Mouse (Mus musculus) layer of hippocampus, adult 8-10 months (tissue): ENCODE measurements around the gene Hdac5. TPM values are rescaled to one million over a fixed set of nuclear protein-coding genes. Genes with fewer than 3 reads are reported as not detected.

Experiments
- DNase-seq, 2 experiments: peaks; one replicate each; pipeline ENCODE4 v3.0.0; 2022; ENCODE audit warnings: low spot score in 2 of 2
- total RNA-seq, 4 experiments: library from RNA; stranded (reverse); gene quantifications; 2 replicates each; pipeline ENCODE4 v1.2.4; 2022

Gene Hdac5
- total RNA-seq, 4 experiments from 2014 or later: 219 to 252 (median 232) TPM

DNA sequence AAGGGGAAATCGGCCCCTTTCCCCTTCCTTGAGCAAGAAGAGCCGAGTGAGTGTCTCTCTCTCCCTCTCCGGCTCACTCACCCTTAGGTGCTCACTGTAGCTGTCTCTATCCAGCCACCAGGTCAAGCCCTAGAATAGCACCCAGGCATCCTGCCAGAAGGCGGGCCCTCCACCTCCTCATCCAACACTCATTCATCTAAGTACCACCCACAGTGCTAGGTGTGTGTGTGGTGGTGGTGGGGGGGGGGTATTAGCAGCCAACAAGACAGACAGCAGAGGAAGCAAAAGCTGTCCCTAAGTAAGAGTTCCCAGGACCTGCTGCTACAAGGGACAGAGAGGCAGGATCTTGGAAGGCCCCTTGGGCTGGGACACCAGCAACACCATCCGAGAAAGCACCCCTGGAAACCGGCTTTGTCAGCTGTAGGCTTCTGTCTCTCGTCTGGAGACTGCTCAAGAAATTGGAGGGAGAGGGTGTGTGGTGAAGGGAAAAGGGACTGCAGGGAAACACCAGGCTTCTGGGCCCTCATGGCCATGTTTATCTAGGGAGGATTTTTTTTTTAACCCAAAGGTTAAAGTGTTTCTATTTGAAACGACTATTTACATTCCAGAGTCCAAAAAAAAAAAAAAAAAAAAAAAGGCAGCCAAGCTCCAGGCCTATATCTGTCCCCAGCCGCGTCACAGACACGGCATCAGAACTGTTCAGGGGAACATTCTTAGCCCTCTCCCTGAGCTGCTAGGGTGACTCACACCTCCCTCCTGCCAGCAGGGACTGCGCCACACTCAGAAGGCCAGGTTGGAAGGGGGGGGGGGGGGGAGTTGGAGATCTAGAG, 13.7 kb downstream of the Hdac5 start:
- DNase-seq: no peak

DNA sequence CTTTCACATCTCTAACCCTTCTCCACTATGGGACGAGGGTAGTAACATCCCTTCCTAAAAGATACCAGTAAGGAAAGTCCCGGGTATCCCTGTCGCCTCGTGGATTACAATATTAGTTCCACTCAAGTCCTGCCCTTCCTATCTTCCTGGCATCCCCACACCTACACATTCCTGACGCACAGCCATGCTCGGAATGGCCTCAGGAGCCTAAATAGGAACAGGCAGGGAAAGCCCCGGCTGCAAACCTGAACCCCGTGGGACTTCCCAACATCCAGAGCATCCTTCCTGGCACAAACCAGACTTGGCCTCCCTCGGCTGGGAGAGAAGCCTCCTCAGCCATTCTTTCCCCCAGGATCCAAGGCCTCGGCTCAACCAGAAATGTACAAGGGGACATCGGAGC, 14.5 kb downstream of the Hdac5 start:
- no peak for DNase-seq

DNA sequence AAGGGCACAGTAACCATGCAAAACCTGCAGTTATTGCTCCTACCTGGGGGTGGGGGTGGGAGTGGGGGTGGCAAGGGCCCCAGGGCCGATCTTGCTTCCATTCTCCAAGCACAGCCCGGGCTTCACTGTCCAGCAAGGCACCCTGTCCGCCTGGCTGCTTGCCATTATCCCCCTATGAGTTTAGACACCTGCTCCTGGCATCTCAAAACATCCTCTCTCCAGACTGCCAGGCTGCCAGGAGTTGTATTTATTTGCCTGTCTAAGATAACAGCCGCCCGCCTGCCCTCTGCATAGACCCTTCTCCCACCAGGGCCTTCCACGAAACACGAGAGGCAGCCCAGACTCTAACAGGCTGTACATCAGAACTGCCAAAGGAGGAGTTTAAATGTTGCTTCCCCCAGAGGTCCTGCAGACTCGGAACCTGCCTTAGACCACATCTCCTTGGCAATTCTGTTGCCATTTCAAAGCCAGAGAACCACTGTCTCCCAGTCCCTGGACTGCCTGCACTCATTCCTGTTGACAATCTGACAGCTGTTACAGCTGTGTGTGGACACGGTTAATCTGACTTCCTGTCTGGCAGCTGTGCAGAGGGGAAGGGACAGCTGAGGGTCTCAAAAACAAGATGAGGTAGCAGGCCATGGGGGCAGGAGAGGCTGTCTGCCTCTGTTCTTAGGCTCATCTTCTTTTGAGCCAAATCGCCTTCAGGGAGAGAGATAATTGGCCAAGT, 15.4 kb downstream of the Hdac5 start:
- DNase-seq: no peak

DNA sequence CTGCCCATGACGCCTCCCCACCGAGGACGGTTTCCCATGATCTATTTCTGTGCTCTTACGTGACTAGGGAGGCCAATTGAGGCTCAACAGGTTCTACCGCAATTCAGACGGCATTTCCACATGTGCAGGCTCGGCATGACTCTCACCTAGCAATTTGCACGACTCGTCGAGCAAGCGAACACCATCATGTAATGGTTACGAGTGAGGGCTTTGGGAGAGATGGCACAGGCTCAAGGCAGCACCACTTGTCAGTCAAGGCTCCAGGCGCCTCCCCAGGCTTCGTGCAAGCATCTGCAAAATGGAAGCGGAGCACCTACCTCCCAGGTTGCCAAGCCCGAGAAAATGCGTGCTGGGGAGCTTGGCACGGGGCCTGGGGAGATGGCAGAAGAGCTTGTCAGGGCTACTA, 18.0 kb downstream of the Hdac5 start:
- DNase-seq: no peak

DNA sequence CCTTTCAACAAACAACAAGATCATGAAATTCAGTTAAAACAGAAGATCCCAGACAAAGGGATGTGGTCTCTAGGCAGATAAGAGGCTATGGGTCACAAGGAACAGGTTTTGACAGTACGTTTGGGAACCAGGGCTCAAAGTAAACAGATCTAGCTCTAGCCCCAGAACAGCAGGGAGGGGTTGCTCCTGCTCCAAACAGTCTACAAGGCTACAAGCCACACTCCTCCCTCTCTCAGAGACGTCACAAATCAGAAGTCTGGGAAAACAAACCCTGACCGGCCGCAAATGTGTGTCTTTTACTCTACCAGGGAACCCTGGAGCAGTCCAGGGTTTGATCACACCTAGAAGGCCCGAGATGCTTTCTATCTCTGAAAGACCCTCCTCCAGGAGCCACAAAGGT, 19.0 kb downstream of the Hdac5 start:
- no peak for DNase-seq

DNA sequence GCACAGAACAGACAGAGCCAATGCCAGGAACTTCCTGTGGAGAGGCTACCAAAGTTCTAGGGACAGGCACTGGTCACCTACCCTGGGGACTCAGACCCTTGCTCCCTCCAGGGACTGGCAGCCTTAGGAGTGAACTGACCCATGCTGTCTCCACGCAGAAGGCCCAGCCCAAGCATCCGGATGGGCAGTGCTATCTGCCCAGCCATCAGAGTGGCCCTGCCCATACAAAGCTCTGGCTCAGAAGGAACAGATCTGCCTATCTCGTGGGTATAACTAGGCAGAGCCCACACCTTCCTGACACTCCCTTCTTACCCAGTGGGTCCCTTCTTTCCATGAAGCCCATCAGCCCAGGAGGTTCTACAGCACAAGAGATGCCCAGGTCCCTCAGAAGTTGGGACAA, 19.8 kb downstream of the Hdac5 start:
- no peak for DNase-seq

DNA sequence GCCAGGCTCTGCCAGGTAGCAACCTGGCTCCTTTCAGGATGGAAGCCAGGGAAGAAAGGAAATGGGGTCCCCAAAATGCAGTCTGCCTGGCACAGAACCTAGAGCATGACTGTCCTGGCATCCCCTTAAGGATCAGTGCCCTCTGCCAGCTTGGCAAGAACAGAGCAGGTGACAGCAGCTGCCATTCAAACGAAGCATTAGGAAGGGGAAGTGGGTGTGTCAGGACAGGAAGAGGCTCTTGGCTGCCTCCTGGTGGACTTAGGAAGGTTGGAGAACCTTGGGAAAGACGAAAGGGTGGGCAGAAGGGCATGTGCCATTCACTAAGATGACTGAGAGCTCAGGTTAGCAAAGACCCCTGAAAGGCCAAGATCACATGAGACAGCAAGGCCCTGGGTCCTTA, 20.2 kb downstream of the Hdac5 start:
- no peak for DNase-seq

DNA sequence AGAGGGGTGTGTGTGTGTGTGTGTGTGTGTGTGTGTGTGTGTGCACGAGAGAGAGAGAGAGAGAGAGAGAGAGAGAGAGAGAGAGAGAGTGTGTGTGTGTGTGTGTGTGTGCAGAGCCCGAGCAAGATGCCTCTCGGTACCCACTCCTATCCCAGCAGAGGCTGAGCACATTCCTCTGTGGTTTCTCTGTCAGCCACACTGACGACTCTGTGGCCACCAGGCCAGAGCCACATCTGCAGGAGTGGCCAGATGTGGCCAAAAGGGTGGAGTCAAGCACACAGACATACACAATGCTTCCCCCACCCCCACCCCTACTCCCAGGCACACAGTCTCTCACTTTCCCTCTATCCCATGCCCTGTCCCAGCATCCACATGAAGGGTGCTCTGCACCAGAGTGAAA, 21.1 kb downstream of the Hdac5 start:
- DNase-seq: no peak

DNA sequence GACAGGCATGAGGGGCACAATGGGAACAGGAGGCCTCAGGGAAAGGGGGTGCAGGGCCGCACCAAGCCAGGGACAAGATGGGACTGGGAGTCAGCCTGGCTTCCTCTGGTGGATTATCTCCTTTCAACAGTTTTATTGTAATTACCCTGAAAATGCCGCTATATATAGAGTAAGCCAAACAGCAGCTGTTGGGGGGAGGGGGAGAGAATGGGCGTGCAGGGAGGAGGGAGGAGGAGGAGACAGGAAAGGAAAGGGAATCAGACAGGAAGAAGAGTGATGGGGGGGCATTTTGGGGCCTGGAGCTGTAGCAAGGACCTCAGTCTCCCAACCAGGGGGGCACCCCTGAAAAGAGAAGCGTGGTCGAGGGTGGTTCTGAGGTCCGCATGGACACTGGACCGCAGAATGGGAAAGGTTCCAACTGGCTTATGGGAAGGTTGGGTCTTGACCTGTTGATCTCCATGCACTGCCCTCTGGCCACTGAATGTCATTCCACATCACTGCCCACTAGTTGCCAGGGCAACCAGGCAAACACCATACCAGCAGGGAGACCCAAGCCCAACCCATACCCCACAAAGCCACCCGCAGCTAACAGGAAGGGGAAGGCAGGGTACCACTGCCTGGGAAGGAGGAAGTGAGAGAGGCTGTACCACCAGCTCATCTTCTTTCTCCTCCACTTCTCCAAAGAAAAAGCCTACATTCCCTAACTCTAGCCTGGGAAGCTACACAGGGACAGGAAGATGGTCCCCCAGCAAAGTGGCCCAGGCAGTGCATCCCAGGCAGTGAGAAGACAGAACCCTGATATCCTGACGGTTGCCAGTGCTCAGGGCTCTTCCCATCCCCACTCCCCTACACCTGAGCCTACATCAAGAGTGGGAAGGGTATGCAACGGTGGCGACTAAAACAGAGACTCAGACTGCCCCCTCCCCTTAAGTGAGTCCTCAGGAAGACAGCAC, 21.9 kb downstream of the Hdac5 start:
- peak; percentile 50 to 57 for DNase-seq

DNA sequence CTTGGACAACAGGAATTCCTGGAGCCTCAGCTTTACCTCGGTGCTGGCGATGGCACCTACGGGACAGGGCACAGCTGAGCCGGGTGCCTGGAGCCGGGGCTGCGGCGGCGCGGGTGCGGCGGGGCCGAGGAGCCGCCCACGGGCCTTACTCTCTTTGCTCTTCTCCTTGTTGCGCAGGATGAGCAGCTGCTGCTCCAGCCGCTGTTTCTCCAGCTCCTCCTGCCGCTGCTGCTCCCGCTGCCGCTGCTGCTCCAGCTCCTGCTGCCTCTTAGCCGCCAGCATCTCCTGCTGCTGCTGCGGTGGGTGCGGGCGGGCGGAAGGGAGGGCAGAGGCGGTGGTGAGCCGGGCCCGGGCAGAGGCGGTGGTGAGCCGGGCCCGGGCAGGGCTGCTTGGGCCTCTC, 23.5 kb downstream of the Hdac5 start:
- DNase-seq: no peak

DNA sequence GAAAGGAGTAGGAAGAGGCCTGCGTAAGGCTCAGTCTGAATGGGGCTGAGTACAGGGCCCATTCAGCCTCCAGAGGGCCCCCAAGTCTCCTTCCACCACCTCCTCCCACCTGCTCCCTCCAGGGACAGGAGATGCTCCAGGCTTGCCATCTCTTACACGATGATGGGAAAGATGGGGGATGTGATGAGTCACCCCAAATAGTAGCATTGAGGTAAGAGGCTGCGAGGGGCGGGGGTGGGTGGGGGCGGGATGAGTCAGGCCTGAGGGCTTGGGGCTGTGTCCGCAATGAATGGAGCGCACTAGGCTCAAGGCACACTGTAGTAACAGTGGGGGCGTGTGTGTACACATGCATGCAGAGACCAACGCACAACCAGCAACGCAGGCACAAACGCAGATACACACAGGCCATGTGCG, 28.6 kb downstream of the Hdac5 start:
- no peak for DNase-seq

DNA sequence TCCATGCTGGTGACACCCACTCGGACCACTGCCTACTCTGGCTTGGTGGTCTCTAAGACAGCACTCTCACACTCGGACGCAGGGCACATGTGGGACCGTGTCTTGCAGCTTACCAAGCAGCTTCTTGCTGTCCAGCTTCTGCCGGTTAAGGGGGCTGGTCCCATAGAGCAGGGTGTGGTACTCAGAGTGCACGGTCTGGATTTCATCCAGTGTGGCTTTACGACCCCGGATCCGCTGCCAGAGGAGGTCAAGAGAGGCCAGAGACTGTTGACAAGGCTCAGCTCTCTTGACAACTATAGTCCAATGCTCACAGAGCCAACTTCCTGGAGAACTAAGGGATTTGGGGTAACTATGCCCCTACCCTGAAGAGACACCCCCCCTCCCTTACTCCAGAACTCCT, 30.1 kb downstream of the Hdac5 start:
- DNase-seq: no peak

DNA sequence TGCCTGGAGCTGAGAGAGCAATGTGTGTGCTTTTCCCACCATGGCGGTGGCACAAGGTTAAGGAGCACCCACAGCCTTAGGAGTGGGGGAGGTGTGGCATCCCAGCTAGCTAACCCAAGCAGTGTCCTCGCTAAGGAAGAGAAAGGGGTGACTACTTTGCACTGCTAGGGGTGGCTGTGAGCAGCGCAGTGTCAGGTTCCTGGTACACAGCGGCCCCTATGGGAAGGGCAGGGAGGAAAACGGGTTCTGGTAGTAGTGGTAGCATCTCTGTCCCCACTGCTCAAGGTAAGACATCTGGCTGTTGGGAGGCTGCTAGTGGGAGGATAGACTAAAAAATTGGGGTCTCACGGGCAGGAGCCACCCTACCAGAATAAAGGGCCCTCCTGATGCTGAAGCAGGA, 31.7 kb downstream of the Hdac5 start:
- peak in 1 of 2 experiments; percentile 3 for DNase-seq

DNA sequence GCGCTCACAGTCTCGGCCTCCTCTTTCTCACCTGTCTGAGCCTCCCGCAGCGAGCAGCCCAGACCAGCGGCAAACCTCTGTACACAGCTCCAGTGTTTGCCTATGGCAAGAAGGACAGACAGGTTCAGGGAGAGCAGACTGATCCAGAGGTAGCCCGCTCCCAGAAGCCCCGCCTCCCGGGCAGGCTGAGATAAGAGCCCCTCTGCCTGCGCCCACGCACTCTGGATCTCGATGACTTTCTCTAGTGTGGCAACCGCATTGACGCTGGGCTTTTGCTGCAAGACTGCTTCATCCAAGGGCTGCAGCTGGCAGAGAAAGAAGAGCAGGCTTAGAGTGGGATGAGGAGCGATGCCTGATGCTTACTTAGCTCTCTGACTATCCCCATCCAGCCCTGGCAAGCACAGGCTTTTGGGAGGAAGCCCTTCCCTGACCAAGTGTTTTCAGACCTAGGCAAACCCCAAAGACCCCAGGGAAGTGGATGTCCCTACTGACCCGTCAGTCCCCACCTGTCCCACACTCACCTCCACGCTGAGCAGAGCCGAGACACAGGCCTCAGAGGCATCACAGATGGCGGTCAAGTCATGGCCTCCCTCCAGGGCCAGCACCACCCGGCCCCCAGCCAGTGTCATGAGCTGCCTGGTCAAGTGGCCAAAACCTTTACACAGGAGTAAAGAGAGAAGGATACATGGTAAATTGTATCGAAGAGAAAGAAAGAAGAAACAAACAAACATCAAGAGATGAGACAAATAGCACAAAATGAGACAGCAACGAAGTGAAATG, 33.8 kb downstream of the Hdac5 start:
- DNase-seq: peak in 1 of 2 experiments; percentile 59

DNA sequence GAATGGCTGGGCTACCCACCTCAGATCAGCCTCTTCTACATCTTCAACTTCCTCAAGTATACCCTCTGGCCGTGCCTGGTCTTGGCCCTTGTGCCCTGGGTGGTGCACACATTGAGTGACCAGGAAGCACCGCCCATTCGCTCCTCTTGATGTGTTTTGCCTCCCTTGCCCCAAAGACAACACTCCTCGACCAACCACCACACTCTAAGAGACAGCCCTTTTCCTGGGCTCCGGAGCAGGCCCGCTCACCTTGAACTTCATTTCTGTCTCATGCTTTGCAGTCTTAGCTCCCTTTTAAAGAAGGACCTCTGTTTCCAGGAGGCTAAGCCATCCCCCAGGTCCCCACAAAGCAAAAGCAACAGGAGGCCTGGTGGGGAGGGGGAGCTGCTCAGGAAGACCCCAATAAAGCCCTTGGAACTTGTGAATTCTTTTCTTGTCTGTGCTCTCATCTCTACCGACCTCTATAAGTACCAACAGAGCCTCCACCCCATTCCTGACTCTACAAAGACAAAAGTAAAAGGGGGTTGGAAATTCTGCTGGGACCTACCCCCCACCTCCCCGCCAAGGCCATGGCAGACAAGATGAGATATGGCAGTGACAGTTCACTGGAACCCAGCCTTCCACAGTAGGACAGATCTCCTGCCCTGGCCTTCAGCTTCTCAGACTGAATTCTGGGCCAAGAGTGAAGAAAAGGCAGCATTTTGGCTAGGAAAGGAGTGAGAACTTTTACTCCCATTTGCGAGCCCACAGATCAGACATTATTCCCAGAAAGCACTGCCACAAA, 36.1 kb downstream of the Hdac5 start:
- no peak for DNase-seq

DNA sequence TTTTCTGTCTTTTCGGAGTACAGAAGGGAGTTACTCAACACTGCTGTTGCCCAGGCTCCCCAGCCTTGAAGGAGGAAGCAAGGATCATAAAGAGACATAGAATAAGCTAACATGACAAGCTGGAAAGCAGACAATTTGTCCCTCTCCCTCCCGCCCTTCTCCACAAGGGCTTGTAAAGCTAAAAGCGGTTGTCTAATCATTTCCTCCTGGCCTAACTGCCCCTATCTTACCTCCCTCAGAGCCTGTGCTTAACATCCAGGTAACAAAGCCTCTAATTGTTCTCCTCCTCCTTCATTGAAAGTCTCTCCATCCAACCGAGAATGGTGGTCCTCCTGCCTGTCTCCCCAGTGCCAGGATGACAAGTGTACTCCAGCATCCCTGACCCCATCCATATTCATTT, 39.1 kb downstream of the Hdac5 start:
- DNase-seq: no peak

DNA sequence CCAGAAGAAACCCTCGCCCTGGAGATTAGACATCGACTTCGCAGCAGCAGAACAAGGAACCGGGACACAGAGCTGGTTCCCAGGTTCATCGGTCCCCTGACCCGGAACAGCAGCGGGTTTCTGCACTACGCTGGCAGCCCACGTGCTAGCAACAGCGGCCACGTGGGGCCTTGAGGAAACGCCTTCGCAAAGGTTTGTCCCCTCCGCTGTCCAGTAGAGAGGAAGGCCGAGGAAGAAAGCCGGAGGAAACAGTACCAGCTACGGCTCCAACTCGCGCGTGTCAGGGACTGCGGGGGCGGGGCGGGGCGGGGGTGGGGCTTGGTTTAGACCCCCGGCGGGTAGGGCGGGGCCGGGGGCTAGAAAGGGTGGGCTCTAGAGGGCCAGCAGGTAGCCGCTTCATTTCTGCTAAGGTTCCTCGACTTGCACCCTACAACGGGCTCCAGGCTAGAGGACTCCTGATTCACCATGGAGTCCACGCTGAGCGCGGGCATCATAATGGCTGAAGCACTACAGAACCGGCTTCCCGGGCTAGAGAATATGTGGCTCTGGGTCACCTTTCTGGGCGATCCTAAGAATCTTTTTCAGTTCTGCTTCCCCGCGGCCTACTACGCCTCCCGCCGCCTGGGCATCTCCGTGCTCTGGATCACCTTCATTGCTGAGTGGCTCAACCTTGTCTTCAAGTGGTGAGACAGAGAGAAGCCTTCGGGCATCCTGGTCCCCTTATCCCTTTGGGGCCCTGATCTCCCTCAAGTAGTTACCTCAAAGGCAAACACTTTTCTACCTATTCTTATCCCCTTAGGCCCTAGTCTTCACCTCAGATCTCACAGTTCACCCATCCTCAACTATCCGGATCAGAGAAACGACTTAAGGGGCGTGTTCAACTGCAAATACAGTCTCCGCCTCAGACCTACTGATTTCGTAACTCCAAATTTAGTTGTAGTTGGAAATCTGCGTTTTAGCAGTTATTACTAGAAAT, 40.2 kb downstream of the Hdac5 start, which contains the start of gene G6pc3:
G6pc3 (plus strand) TSS at position 160 of the 976 bp plus-strand sequence.
- peak; percentile 91 to 93 for DNase-seq

DNA sequence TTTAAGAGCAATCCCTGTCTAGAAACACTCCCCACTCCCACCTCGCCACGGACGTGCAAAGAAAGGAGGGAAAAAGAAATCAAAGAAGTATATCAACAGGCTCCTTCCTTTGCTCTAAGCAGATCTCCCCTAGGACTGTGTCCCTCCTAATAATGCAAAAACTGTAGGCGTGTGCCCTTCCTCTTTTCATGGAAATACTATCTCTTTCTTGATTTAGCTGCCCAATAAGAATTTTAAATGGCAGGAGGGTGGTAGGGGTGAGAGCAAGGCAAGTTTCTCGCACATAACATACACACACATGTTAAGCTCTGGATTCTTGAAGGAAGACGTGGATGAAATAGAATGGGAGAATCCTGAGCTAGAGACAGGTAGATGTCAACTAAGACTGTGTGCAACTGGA, 41.0 kb downstream of the Hdac5 start:
- DNase-seq: no peak

DNA sequence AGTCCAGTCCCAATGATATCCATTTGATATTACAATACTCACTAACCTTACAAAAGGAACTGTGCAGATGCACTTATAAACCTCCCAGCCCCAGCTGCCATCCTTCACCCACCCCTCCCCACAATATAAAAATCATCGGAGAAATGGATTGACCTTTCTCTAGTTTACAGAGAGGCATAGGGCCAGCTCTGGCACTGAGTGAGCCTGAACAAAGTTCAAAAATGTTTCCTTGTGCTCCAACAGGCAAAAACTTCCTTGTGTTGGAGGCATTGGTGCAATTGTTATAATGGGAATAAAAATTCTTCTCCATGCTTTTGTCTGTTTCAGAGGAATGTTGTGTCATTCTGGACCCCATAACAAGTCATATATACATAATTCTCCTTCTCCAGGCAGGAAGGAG, 43.7 kb downstream of the Hdac5 start:
- DNase-seq: no peak
